Mouse (Mus musculus): ENCODE results near the gene Arf6. TPM values are rescaled to one million over a fixed set of nuclear protein-coding genes. Genes with fewer than 3 reads are reported as not detected.

Arf6 gene
- total RNA-seq (2014; rRNA removed): 108 and 110 TPM in 2 replicates
- polyA plus RNA-seq (2015; fragmentation: Nextera tagmentation; extraction: Ambion mirVana): 52.9 and 56.3 TPM in 2 replicates

DNA sequence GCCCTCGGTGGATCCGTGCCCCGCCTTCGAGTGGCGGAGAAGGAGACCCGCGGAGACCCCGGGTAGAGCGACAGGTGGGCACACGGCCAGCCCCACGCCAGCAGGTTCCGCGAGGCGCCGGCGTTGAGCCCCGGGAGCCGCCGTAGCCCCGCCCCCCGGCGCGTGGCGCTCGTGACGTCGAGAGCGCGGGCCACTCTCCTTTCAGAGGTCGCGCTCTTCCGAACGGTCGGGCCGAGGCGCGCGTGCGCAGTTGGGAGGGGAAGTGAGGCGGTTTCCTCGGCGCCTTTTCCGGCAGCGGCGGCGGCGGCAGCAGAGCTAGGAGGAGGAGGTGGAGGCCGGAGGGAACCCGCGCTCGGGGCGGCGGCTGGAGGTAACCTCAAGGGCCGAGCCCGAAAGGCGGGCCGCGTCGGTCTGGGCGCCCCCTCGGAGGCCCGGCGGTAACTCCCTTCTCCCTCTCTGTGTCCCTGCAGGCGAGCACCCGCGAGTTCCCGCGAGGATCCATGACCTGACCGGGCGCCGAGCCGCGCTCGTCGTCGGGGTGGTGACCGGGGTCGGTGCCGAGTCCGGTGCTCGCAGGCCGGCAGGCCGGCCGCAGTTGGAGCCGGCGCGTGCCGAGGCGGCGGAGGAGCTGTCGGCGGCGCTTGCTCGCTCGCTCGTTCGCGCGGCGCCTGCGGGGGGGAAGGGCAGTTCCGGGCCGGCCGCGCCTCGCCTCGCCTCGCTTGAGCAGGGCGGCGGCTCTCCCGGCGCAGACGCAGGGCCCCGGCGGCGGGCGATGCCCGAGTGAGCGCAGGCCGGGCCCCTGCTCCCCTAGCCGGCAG lies at the start of gene Arf6, which contains the start of gene Gm9887:
Arf6 (plus strand) TSS at position 297 of the 818 bp plus-strand sequence.
Gm9887 (minus strand) TSS at position 605 of the 818 bp plus-strand sequence.
- Histone ChIP-seq H3K4me3 (ENCODE audit: low read depth, low read length) (peak within 1 kb of the TSS; percentile 100), H3K4me2 (ENCODE audit: low read depth) (peak within 1 kb of the TSS; percentile 88), H3K9ac (peak within 1 kb of the TSS; percentile 92), H3K27me3 (ENCODE audit: insufficient read depth, low read length) (no peaks in the 10 kb centered on the region), H3K9me3 (ENCODE audit: low read length) (no peaks in the 10 kb centered on the region), H3K27ac (ENCODE audit: low read depth, low read length) (peak within 1 kb of the TSS; percentile 95), H3K4me1 (ENCODE audit: insufficient read depth) (peaks cover 12% of the 10 kb centered on the region; the same call in 1 of the 2 replicates), H3K36me3 (ENCODE audit: insufficient read depth) (no peaks in the 10 kb centered on the region)
- DNase-seq: peak; percentile 99
- WGBS: 5% methylated on average over 105 of the region's 121 CpGs
- TF ChIP-seq CTCF (IDR thresholded peaks at IDR 0.05; ENCODE audit: low read depth): peak; percentile 10; the same call in 1 of the 2 replicates
- ATAC-seq: peak; percentile 96

DNA sequence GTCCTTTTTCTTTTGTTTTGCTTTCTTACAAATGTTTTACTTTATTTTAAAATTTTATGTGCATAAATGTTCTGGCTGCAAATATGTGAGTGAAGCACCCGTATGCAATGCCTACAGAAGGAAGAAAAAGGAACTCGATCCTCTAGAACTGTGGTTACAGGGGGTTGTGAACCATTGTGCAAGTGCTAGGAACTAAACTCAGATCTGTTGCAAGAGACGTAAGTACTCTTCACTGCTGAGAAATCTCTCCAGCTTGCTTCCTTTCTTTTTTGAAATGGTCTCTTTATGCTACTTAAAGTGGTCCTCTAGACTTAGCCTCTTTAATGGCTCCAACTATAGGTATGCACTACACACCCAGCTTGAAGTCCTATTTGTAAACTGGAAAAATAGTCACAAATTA lies 40.8 kb upstream of the Arf6 start:
- H3K4me2 ChIP-seq (ENCODE audit: low read depth): no peak overlapping the region
- no peak overlapping the region for H3K4me3 ChIP-seq (ENCODE audit: low read depth, low read length)
- DNase-seq (no peak), ATAC-seq (no peak)
- no peaks in the 10 kb centered on the region for H3K9me3 ChIP-seq (ENCODE audit: low read length)
- H3K27me3 ChIP-seq (ENCODE audit: insufficient read depth, low read length): no peaks in the 10 kb centered on the region
- peaks cover 24% of the 10 kb centered on the region for H3K36me3 ChIP-seq (ENCODE audit: insufficient read depth)
- no peak overlapping the region for H3K27ac ChIP-seq (ENCODE audit: low read depth, low read length)
- 92% methylated on average over 3 of the region's 3 CpGs for WGBS
- no peak overlapping the region for H3K9ac ChIP-seq
- TF ChIP-seq CTCF (IDR thresholded peaks at IDR 0.05; ENCODE audit: low read depth): no peak
- no peaks in the 10 kb centered on the region for H3K4me1 ChIP-seq (ENCODE audit: insufficient read depth)

DNA sequence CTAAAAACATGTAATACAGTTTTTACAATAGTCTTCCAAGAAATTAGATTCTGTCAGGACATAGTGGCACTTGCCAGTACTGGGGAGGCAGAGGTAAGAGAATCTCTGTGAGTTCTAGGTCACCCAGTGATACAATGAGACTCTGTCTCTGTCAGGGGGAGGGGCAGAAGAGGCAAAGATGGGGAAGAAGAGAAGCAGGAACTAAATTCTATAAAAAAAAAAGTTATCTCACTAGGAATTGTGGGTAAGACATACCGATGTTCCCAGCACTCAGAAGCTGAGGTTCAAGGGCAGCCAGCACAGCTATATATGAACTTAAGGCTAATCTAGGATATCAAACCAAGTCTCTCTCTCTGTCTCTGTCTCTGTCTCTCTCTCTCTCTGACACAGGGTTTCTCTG lies 39.8 kb upstream of the Arf6 start:
- Histone ChIP-seq H3K4me2 (ENCODE audit: low read depth) (no peak overlapping the region), H3K9ac (no peak overlapping the region), H3K4me1 (ENCODE audit: insufficient read depth) (no peaks in the 10 kb centered on the region), H3K36me3 (ENCODE audit: insufficient read depth) (peaks cover 29% of the 10 kb centered on the region), H3K4me3 (ENCODE audit: low read depth, low read length) (no peak overlapping the region), H3K27me3 (ENCODE audit: insufficient read depth, low read length) (no peaks in the 10 kb centered on the region), H3K9me3 (ENCODE audit: low read length) (no peaks in the 10 kb centered on the region), H3K27ac (ENCODE audit: low read depth, low read length) (no peak overlapping the region)
- no peak for TF ChIP-seq CTCF (IDR thresholded peaks at IDR 0.05; ENCODE audit: low read depth)
- no peak for ATAC-seq
- 91% methylated on average over 1 of the region's 1 CpGs for WGBS
- no peak for DNase-seq

DNA sequence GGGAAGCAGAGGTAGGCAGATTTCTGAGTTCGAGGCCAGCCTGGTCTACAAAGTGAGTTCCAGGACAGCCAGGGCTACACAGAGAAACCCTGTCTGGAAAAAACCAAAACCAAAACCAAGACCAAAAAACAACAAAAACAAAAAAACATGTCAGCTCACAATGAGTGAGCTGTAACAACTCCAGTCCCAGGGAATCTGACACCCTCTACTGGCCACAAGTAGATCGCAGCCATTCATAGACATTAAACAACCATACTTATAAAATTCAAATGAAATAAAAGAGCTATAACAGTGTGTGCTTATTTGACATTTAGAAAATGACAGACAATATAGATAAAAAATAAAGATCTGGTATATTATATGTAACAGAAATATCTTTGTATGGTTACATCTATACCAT lies 38.4 kb upstream of the Arf6 start:
- H3K4me3 ChIP-seq (ENCODE audit: low read depth, low read length): no peak overlapping the region
- no peak overlapping the region for H3K27ac ChIP-seq (ENCODE audit: low read depth, low read length)
- no peak for ATAC-seq
- no peak overlapping the region for H3K9ac ChIP-seq
- no peak overlapping the region for H3K4me2 ChIP-seq (ENCODE audit: low read depth)
- no peak for DNase-seq
- H3K27me3 ChIP-seq (ENCODE audit: insufficient read depth, low read length): no peaks in the 10 kb centered on the region
- no peaks in the 10 kb centered on the region for H3K9me3 ChIP-seq (ENCODE audit: low read length)
- H3K36me3 ChIP-seq (ENCODE audit: insufficient read depth): peaks cover 36% of the 10 kb centered on the region
- WGBS: 90% methylated on average over 2 of the region's 2 CpGs
- TF ChIP-seq CTCF (IDR thresholded peaks at IDR 0.05; ENCODE audit: low read depth): peak; percentile 60
- H3K4me1 ChIP-seq (ENCODE audit: insufficient read depth): no peaks in the 10 kb centered on the region

DNA sequence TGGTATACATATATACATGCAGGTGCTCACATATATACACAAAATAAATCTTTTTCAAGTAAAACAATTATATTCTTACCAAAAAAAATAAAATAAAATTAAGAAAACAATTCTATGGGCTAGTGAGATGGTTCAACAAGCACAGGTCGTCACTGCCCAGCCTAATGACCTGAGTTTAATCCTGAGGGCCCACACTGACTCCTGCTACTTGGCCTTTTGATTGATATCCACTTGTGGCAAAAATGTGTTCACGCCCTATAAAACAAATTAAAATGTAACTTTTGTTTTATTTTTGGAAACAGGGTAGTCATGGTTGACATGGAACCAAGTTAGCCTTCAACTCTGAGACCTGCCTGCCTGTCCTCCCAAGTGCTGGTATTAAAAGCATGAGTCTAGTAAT lies 22.0 kb upstream of the Arf6 start:
- 94% methylated on average over 2 of the region's 2 CpGs for WGBS

DNA sequence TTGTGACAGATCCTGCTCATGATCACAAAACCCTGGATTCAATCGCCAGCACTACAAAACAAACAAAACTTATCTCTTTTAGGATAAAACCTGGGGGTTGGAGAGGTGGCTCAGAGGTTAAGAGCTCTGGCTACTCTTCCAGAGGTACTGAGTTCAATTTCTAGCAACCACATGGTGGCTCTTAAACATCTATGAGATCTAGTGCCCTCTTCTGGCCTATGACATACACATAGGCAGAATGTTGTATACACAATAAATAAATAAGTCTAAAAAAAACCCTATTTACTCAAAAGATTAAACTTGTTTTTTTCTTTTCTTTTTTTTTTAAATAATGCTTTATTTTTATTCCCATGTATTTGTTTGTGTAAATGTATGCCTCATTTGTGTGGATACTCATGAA lies 20.3 kb upstream of the Arf6 start:
- H3K4me3 ChIP-seq (ENCODE audit: low read depth, low read length): no peak overlapping the region
- TF ChIP-seq CTCF (IDR thresholded peaks at IDR 0.05; ENCODE audit: low read depth): no peak
- H3K27me3 ChIP-seq (ENCODE audit: insufficient read depth, low read length): no peaks in the 10 kb centered on the region
- 98% methylated on average over 1 of the region's 1 CpGs for whole genome bisulfite sequencing
- H3K36me3 ChIP-seq (ENCODE audit: insufficient read depth): peaks cover 38% of the 10 kb centered on the region
- no peaks in the 10 kb centered on the region for H3K4me1 ChIP-seq (ENCODE audit: insufficient read depth)
- DNase-seq (no peak), ATAC-seq (no peak)
- H3K9me3 ChIP-seq (ENCODE audit: low read length): no peaks in the 10 kb centered on the region
- H3K4me2 ChIP-seq (ENCODE audit: low read depth): no peak overlapping the region
- no peak overlapping the region for H3K9ac ChIP-seq
- H3K27ac ChIP-seq (ENCODE audit: low read depth, low read length): no peak overlapping the region

More for the DNA sequence above, 22.0 kb upstream of the Arf6 start:
- TF ChIP-seq CTCF (IDR thresholded peaks at IDR 0.05; ENCODE audit: low read depth): no peak
- Histone ChIP-seq H3K9ac (no peak overlapping the region), H3K4me1 (ENCODE audit: insufficient read depth) (no peaks in the 10 kb centered on the region), H3K4me2 (ENCODE audit: low read depth) (no peak overlapping the region), H3K36me3 (ENCODE audit: insufficient read depth) (peaks cover 48% of the 10 kb centered on the region), H3K27me3 (ENCODE audit: insufficient read depth, low read length) (no peaks in the 10 kb centered on the region), H3K27ac (ENCODE audit: low read depth, low read length) (no peak overlapping the region), H3K9me3 (ENCODE audit: low read length) (no peaks in the 10 kb centered on the region), H3K4me3 (ENCODE audit: low read depth, low read length) (no peak overlapping the region)
- no peak for ATAC-seq
- DNase-seq: no peak
